Mouse (Mus musculus): ENCODE measurements around the gene Nrf1. TPM values are rescaled to one million over a fixed set of nuclear protein-coding genes. Genes with fewer than 3 reads are reported as not detected.

Nrf1 gene
- polyA plus RNA-seq, 1 experiment: 2.9 TPM

DNA sequence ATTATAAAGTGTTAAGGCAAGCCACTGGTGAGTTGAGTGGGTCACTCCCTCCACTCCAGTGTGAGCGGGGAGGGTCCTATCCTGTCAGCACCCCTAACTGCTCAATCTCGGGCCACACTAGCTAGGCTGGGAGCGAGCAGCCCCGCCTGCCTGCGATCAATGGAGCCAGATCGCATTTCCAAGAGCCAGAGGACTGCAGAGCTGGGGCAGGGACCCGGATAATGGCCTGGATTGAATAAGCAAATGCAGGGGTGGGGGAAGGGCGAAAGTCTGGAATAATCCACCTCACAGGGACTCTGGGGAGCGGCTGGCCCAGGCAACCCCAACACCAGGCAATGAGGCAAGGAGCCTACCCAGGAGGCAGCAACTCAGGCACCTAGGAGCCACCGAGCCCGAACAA lies 119.4 kb downstream of the Nrf1 start:
- peaks cover 6% of the 10 kb centered on the region; the same call in 1 of the 2 replicates for H3K9me3 ChIP-seq (ENCODE audit: control insufficient read depth, low read length)
- no peak for TF ChIP-seq GATA1 (IDR thresholded peaks at IDR 0.05; ENCODE audit: low read length)
- peaks cover 86% of the 10 kb centered on the region for H3K27me3 ChIP-seq (ENCODE audit: control insufficient read depth)
- no peak overlapping the region for H3K4me3 ChIP-seq (replicated peaks)
- H3K36me3 ChIP-seq (ENCODE audit: control insufficient read depth): no peaks in the 10 kb centered on the region
- H3K4me1 ChIP-seq (ENCODE audit: control insufficient read depth): peaks cover 3% of the 10 kb centered on the region

DNA sequence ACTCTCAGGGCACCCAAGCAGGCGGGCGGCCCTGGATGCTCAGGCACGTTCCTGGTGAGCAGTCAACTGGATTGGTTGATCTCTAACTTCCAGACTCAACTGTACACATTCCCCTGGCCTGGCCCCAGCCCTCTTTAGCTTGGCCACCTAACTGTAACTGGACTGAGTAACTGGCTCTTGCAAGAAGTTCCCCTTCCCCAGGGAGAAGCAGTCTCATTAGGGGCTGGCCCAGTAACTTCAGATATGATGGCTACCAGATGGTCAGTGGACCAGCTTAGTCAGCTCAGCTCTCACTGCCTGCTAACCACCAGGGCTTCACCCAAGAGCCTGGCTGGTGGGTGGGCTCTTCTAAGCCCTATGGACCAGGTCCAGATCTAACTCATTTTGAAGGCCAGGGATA lies 120.5 kb downstream of the Nrf1 start:
- no peak overlapping the region for H3K4me3 ChIP-seq (replicated peaks)
- no peaks in the 10 kb centered on the region for H3K36me3 ChIP-seq (ENCODE audit: control insufficient read depth)
- no peak for TF ChIP-seq TAL1 (IDR thresholded peaks at IDR 0.05; ENCODE audit: low read length)
- TF ChIP-seq GATA1 (IDR thresholded peaks at IDR 0.05; ENCODE audit: low read length): no peak
- H3K9me3 ChIP-seq (ENCODE audit: control insufficient read depth, low read length): peaks cover 15% of the 10 kb centered on the region
- H3K27me3 ChIP-seq (ENCODE audit: control insufficient read depth): peaks cover 88% of the 10 kb centered on the region
- peaks cover 10% of the 10 kb centered on the region for H3K4me1 ChIP-seq (ENCODE audit: control insufficient read depth)

- no peak for TF ChIP-seq GATA1 (IDR thresholded peaks at IDR 0.05; ENCODE audit: low read length)
- no peak for TF ChIP-seq TAL1 (IDR thresholded peaks at IDR 0.05; ENCODE audit: low read length)
- peaks cover 94% of the 10 kb centered on the region for H3K27me3 ChIP-seq (ENCODE audit: control insufficient read depth)
- H3K4me3 ChIP-seq (replicated peaks): no peak overlapping the region
- no peaks in the 10 kb centered on the region for H3K36me3 ChIP-seq (ENCODE audit: control insufficient read depth)
- H3K9me3 ChIP-seq (ENCODE audit: control insufficient read depth, low read length): peaks cover 21% of the 10 kb centered on the region
- peaks cover 19% of the 10 kb centered on the region for H3K4me1 ChIP-seq (ENCODE audit: control insufficient read depth)
Observed at GRCm38 (mm10) chr6:30169148-30169547, 121.4 kb downstream of the Nrf1 start.

GRCm38 (mm10) chr6:30171226-30171625 lies 123.4 kb downstream of the Nrf1 start:
- H3K36me3 ChIP-seq (ENCODE audit: control insufficient read depth): no peaks in the 10 kb centered on the region
- no peak for TF ChIP-seq TAL1 (IDR thresholded peaks at IDR 0.05; ENCODE audit: low read length)
- no peak for TF ChIP-seq GATA1 (IDR thresholded peaks at IDR 0.05; ENCODE audit: low read length)
- H3K4me3 ChIP-seq (replicated peaks): no peak overlapping the region
- peaks cover 100% of the 10 kb centered on the region for H3K27me3 ChIP-seq (ENCODE audit: control insufficient read depth)
- peaks cover 39% of the 10 kb centered on the region for H3K4me1 ChIP-seq (ENCODE audit: control insufficient read depth)
- H3K9me3 ChIP-seq (ENCODE audit: control insufficient read depth, low read length): peaks cover 40% of the 10 kb centered on the region

- no peak for TF ChIP-seq GATA1 (IDR thresholded peaks at IDR 0.05; ENCODE audit: low read length)
- TF ChIP-seq TAL1 (IDR thresholded peaks at IDR 0.05; ENCODE audit: low read length): no peak
- H3K36me3 ChIP-seq (ENCODE audit: control insufficient read depth): no peaks in the 10 kb centered on the region
- H3K4me3 ChIP-seq (replicated peaks): no peak overlapping the region
- H3K9me3 ChIP-seq (ENCODE audit: control insufficient read depth, low read length): peaks cover 44% of the 10 kb centered on the region
- H3K4me1 ChIP-seq (ENCODE audit: control insufficient read depth): peaks cover 42% of the 10 kb centered on the region
- peaks cover 100% of the 10 kb centered on the region for H3K27me3 ChIP-seq (ENCODE audit: control insufficient read depth)
Observed at GRCm38 (mm10) chr6:30171967-30172366, 124.2 kb downstream of the Nrf1 start.

GRCm38 (mm10) chr6:30172441-30172819 lies 124.6 kb downstream of the Nrf1 start:
- TF ChIP-seq TAL1 (IDR thresholded peaks at IDR 0.05; ENCODE audit: low read length): no peak
- peaks cover 42% of the 10 kb centered on the region for H3K4me1 ChIP-seq (ENCODE audit: control insufficient read depth)
- H3K27me3 ChIP-seq (ENCODE audit: control insufficient read depth): peaks cover 100% of the 10 kb centered on the region
- H3K36me3 ChIP-seq (ENCODE audit: control insufficient read depth): no peaks in the 10 kb centered on the region
- H3K4me3 ChIP-seq (replicated peaks): no peak overlapping the region
- H3K9me3 ChIP-seq (ENCODE audit: control insufficient read depth, low read length): peaks cover 48% of the 10 kb centered on the region

- H3K27me3 ChIP-seq (ENCODE audit: control insufficient read depth): peaks cover 100% of the 10 kb centered on the region
- peaks cover 50% of the 10 kb centered on the region for H3K9me3 ChIP-seq (ENCODE audit: control insufficient read depth, low read length)
- TF ChIP-seq TAL1 (IDR thresholded peaks at IDR 0.05; ENCODE audit: low read length): no peak
- no peak for TF ChIP-seq GATA1 (IDR thresholded peaks at IDR 0.05; ENCODE audit: low read length)
- peak overlapping the region; percentile 47 for H3K4me3 ChIP-seq (replicated peaks)
- H3K36me3 ChIP-seq (ENCODE audit: control insufficient read depth): no peaks in the 10 kb centered on the region
- peaks cover 43% of the 10 kb centered on the region for H3K4me1 ChIP-seq (ENCODE audit: control insufficient read depth)
Observed at GRCm38 (mm10) chr6:30172820-30173550, 125.2 kb downstream of the Nrf1 start.

GRCm38 (mm10) chr6:30173551-30174460 lies 126.0 kb downstream of the Nrf1 start:
- H3K27me3 ChIP-seq (ENCODE audit: control insufficient read depth): peaks cover 100% of the 10 kb centered on the region
- H3K4me1 ChIP-seq (ENCODE audit: control insufficient read depth): peaks cover 43% of the 10 kb centered on the region
- peaks cover 54% of the 10 kb centered on the region for H3K9me3 ChIP-seq (ENCODE audit: control insufficient read depth, low read length)
- no peak for TF ChIP-seq TAL1 (IDR thresholded peaks at IDR 0.05; ENCODE audit: low read length)
- TF ChIP-seq GATA1 (IDR thresholded peaks at IDR 0.05; ENCODE audit: low read length): no peak
- no peaks in the 10 kb centered on the region for H3K36me3 ChIP-seq (ENCODE audit: control insufficient read depth)
- peak overlapping the region; percentile 47 for H3K4me3 ChIP-seq (replicated peaks)

Measured in erythroblast, embryonic 14.5 days (primary cell).